Mouse (Mus musculus) thymus, adult 2 months (tissue): Measurements from ENCODE around the gene Ranbp17. TPM values are rescaled to one million over a fixed set of nuclear protein-coding genes. Genes with fewer than 3 reads are reported as not detected.
A peak's percentile ranks its signal among the peaks of the same experiment; 100 is the strongest.

Experiments
- DNase-seq: peaks from one replicate; pipeline ENCODE4 v3.0.0; 2021
- H3K27ac ChIP-seq: fragments of 200-500 bp; 2 replicates; pipeline ENCODE4 v1.5.1; 2012; ENCODE audit warnings: low read length, control low read depth; ENCODE audit not compliant: control insufficient read depth, insufficient read depth
- H3K27me3 ChIP-seq: fragments of 200-500 bp; 2 replicates; pipeline ENCODE4 v1.6.1; 2012; ENCODE audit warnings: mild to moderate bottlenecking, low read length, moderate library complexity, mixed read lengths; ENCODE audit not compliant: control insufficient read depth, insufficient read depth
- H3K36me3 ChIP-seq: fragments of 200-500 bp; 2 replicates; pipeline ENCODE4 v1.6.1; 2012; ENCODE audit warnings: mild to moderate bottlenecking, low read length, moderate library complexity; ENCODE audit not compliant: control insufficient read depth, insufficient read depth
- H3K4me1 ChIP-seq: fragments of 200-500 bp; replicated peaks from 2 replicates; pipeline ENCODE4 v1.6.1; 2012; ENCODE audit warnings: low read length; ENCODE audit not compliant: control insufficient read depth, insufficient read depth
- H3K4me3 ChIP-seq: fragments of 200-500 bp; 2 replicates; pipeline ENCODE4 v1.5.1; 2012; ENCODE audit warnings: mild to moderate bottlenecking, low read length, control low read depth, moderate library complexity; ENCODE audit not compliant: control insufficient read depth, insufficient read depth
- CTCF ChIP-seq: fragments of 200-500 bp; IDR thresholded peaks from 2 replicates; pipeline ENCODE4 v1.5.1; 2012; ENCODE audit warnings: mild to moderate bottlenecking, control low read depth, low read length, moderate library complexity, borderline replicate concordance; ENCODE audit not compliant: control insufficient read depth, poor library complexity, insufficient read depth; ENCODE audit errors: extremely low read depth
- POLR2A ChIP-seq: fragments of 200-500 bp; IDR thresholded peaks from 2 replicates; pipeline ENCODE4 v1.6.1; 2012; ENCODE audit warnings: mild to moderate bottlenecking, low read length, control low read depth, moderate library complexity; ENCODE audit not compliant: control insufficient read depth, poor library complexity, insufficient read depth; ENCODE audit errors: extremely low read depth
- WGBS: fragments of 180-500 bp; shearing (Covaris S2); methylation state at CpG from one replicate; pipeline ENCODE4 v1.1.7; 2018; 5-methylcytosine and 5-hydroxymethylcytosine counted together
- polyA plus RNA-seq: library from polyadenylated mRNA; depleted of rRNA; stranded (reverse); fragments of >200 nt; gene quantifications from 2 replicates; pipeline ENCODE4 v1.2.3, GENCODE M21; 2012

Ranbp17 gene
- polyA plus RNA-seq, 1 experiment = 0.30 TPM

DNA sequence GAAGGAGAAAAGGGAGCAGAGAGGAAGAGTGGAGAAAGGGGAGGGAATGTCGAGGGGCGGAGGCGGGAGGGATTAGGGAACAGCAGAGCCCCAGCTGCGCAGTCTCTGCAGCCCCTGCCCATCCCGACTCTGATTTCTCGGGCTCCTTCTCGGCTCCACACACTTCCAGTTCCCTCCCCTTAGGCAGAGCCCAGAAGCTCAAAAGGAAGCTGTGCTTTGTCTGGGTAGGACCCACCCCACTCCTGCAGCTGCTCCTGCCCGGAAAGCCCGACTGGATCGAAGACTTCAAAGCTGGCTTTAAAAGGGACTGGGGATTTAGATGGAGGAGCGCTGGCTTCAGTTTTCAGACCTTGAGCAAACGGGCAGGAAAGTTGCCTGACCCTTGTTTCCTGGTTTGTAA lies 319.9 kb downstream of the Ranbp17 start:
- H3K27me3 ChIP-seq = peaks cover 22% of the 10 kb centered on the region

DNA sequence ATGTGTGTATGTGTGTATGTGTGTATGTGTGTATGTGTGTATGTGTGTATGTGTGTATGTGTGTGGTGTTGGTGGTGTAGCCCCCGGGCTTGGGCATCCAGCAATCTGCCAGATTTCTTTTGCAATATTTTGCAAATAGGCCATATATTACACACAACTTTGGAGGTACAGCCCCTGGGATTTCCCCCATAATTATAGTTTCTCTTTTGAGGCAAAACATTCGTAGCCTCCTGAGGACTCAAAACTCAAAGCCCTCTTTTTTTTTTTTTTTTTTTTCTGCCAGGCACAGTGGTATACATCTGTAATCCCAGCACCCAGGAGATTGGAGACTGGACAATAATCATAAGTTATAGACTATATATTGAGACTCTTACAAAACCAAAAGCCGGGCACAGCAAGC lies 331.7 kb downstream of the Ranbp17 start:
- Histone ChIP-seq H3K4me3 (no peak overlapping the region), H3K27ac (no peak overlapping the region), H3K27me3 (no peaks in the 10 kb centered on the region; the same call in 1 of the 2 replicates), H3K36me3 (no peaks in the 10 kb centered on the region), H3K4me1 (no peaks in the 10 kb centered on the region)
- TF ChIP-seq POLR2A (no peak), CTCF (no peak)
- DNase-seq = no peak
- 64% methylated on average over 3 of the region's 3 CpGs for WGBS

More for the DNA sequence above, 319.9 kb downstream of the Ranbp17 start:
- 14% methylated on average over 12 of the region's 12 CpGs for WGBS
- Histone ChIP-seq H3K36me3 (no peaks in the 10 kb centered on the region), H3K27ac (no peak overlapping the region), H3K4me3 (no peak overlapping the region), H3K4me1 (no peaks in the 10 kb centered on the region)
- TF ChIP-seq POLR2A (no peak), CTCF (no peak)
- no peak for DNase-seq

DNA sequence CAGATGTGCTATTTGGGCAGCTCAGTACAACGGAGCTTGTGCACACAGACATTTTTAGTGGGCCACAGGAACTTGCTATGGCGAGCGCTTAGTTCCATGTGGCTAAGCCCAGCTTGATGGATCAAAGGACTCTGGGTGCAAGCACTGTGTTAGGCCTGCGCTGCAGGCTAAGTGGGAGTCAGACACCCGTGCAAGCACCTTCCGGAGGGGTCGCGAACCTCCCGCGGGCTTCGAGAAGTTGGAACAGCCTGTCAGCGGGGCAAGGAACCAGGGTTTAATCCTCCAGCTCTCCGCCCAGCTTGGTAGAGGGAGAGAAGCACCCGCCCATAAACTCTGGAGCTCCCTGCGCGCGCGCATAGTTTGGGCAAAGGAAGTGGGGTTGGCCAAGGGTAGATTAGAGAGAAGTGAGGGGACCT lies 332.8 kb downstream of the Ranbp17 start:
- Histone ChIP-seq H3K36me3 (no peaks in the 10 kb centered on the region), H3K27ac (no peak overlapping the region), H3K4me3 (no peak overlapping the region), H3K27me3 (no peaks in the 10 kb centered on the region; the same call in 1 of the 2 replicates), H3K4me1 (no peaks in the 10 kb centered on the region)
- no peak for DNase-seq
- 15% methylated on average over 18 of the region's 18 CpGs for WGBS
- no peak for TF ChIP-seq CTCF
- TF ChIP-seq POLR2A = no peak

DNA sequence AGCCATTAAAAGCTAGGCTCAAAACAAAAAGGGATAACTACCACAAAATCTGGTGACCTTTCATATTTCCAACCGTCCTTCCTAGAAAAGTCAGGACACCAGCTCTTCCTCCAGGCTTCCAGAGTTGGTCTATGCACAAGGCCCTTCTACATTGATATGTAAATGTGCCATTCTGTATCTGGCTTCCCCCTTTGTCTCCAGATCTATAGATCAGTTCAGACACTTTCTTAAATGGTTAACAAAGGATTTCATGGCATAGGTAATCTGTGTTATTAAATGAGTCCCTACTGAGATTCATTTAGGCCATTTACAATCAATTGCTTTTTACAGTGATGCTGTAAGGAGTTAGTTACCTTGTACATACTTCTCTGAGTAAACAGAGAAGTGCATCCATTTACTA lies 333.7 kb downstream of the Ranbp17 start:
- 84% methylated on average over 1 of the region's 1 CpGs for WGBS
- no peak for DNase-seq
- no peak for TF ChIP-seq CTCF
- no peak for TF ChIP-seq POLR2A
- Histone ChIP-seq H3K36me3 (no peaks in the 10 kb centered on the region), H3K27ac (no peak overlapping the region), H3K27me3 (no peaks in the 10 kb centered on the region; the same call in 1 of the 2 replicates), H3K4me1 (no peaks in the 10 kb centered on the region), H3K4me3 (no peak overlapping the region)

DNA sequence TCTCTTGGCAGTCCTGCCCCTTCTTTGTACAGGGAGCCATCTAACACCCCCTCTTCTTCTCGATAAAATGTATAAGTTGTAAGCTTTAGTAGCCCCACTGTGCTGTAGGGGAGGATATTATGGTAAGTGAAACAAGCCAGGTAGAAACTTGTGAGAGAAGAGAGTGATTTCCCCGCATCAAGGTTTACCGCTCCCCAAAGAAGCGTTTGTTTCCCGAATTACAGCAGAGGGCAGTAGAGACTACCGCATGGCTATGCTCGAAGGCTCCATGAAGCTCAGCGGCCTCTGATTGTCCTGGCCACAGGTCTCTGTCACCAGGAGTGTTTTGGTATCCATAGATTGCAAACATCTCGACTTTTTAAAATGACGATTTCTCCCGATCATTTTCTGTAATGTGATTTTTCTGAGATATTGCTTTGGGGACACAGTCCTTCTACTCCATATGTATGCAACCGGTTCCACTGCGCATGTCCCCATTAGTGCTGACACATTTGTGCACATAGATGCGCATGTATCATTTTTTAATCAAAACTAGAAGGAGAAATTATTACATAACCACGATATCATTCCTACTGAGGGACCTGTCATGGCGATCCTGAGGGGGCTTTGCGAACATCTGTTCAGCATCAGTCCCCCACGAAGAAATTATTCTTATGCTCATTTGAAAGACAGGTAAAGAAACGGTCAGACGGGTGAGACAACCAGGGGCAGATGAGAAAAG lies 336.9 kb downstream of the Ranbp17 start:
- no peak overlapping the region for H3K27ac ChIP-seq
- no peaks in the 10 kb centered on the region for H3K4me1 ChIP-seq
- H3K4me3 ChIP-seq = no peak overlapping the region
- WGBS = 39% methylated on average over 20 of the region's 20 CpGs
- no peak for DNase-seq
- TF ChIP-seq CTCF (no peak), POLR2A (no peak)
- no peaks in the 10 kb centered on the region for H3K36me3 ChIP-seq
- no peaks in the 10 kb centered on the region; the same call in 1 of the 2 replicates for H3K27me3 ChIP-seq

DNA sequence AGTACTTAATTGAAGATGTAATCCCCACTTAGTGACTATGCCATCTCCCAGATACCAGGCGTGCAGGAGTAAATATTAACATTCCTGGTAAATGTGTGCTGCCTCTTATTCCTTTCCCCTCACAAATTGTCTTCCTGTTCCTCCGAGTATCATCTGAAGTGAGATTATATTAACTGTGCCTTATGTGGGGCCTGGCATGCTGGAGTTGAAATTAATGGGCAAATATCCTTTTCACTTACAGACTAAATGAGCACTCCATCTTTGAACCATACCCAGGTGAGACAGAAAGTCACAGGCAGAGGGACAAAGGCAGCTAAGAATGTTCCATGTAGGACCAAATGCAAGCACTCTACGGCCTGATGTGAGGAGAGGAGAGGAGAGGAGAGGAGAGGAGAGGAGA lies 337.8 kb downstream of the Ranbp17 start:
- no peaks in the 10 kb centered on the region for H3K4me1 ChIP-seq
- no peak overlapping the region for H3K27ac ChIP-seq
- TF ChIP-seq CTCF (no peak), POLR2A (no peak)
- WGBS = 80% methylated on average over 3 of the region's 3 CpGs
- no peak for DNase-seq
- no peak overlapping the region for H3K4me3 ChIP-seq
- no peaks in the 10 kb centered on the region; the same call in 1 of the 2 replicates for H3K27me3 ChIP-seq
- H3K36me3 ChIP-seq = no peaks in the 10 kb centered on the region

DNA sequence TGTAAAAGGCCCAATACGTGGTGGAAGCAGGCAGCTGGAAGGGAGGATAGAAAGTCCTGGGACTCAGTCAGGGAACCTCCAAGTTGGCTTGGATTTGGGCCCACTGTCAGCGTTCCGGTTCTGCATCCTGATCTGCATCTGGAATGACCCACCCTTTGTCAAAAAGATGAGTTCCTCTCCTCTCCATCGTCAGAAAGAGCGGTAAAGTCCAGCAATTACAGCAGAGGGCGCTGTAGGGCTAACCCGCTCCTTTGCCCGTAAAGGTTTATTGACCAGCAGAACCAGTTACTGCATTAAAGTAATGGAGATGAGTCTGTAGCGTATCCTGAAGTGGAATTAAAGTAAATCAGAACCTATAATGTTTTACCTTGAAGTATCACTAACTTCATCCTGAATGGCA lies 343.1 kb downstream of the Ranbp17 start:
- Histone ChIP-seq H3K4me3 (no peak overlapping the region), H3K27me3 (no peaks in the 10 kb centered on the region), H3K4me1 (no peaks in the 10 kb centered on the region), H3K36me3 (no peaks in the 10 kb centered on the region), H3K27ac (no peak overlapping the region)
- TF ChIP-seq POLR2A (no peak), CTCF (no peak)
- DNase-seq = peak; percentile 64
- WGBS = 11% methylated on average over 9 of the region's 9 CpGs
